Mouse (Mus musculus): ENCODE measurements around the gene Apoc4.

The Apoc4 gene

DNA sequence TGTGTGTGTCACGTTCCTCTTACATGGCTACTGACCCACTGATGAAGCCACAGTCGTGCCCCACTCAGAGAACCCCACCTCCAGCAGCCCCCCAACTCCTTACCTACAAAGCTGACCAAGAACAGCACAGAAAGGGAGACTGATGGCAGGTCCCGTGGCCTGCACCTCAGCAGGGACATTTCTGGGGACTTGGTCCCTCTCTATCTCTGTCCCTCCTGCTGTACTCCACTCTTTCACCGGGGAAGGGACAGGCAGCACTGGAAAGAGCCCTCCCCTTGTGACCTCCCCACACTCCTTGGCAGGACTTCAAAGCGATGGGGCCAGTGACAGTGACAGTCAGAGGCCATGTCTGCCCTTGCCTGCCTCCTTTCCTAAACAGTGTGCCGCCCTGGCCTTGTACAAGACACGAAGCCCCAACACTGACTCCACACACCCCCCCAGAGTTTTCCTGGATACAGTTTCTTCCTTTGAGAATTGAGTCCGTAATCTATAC is at the start of gene Apoc4, which contains the start of gene Gm44805:
Gene Apoc4, minus strand, starts transcription at position 278 of the 493 bp plus-strand sequence.
Gene Gm44805, minus strand, starts transcription at position 222 of the 493 bp plus-strand sequence.
- DNase-seq (ENCODE audit: low spot score in 2 of 2): no peak

DNA sequence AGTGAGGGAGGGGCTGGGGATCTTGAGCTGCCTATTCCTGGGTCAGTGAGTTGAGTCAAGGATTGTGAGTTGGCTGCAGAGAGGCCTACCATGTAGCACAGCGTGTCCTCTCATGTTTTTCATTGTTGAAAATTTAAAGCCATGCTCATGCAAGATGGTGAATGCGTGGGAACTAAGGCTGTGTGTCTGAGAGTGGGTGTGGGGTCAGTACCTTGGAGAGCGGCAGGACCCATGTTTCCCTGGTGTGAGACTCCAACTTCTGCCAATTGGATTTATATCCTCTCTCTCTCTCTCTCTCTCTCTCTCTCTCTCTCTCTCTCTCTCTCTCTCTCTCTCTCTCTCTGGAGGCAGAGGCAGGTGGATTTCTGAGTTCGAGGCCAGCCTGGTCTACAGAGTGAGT is 45.3 kb upstream of the Apoc4 start:
- DNase-seq (ENCODE audit: low spot score in 2 of 2): no peak

DNA sequence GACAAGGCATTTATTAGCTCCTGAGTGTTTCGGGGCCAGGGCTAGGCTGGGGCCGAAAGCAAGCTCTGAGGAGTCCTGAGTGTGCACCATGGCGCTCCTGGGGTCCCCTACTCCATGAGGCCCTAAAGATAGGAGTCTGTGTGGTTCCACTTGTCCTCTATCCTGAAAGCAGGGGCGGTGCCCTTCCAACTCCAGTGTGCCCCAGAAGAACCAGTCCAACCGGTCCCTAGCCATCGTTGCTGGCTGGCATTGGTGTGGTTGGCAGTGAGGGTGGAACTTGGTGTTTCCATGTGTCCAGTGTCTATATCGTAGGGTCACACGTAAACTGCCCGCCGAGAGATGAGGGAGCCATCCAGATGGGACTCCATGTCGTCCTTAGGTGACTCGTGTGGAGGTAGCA is 42.9 kb upstream of the Apoc4 start:
- DNase-seq (ENCODE audit: low spot score in 2 of 2): no peak

DNA sequence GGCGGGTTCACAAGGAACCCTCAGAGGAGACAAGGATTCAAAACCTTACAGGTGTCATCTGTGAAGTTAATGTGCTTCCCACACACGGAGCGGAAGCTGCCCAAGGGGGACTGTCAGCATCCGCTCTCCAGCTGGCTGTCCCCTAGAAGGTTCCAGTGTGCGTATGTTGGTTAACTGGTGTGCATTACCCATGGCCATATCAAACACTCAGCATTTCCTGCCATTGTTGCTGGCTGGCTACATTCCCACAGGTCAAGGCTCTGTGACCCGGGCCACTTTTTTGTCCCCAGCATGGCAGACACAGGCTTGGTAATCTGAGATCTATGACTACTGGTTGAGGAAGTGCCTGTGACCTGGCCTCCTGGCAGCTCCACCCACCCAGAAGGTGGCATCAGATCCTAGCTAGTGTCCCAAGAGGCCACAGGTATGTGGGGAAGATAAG is 41.5 kb upstream of the Apoc4 start:
- DNase-seq (ENCODE audit: low spot score in 2 of 2): no peak

DNA sequence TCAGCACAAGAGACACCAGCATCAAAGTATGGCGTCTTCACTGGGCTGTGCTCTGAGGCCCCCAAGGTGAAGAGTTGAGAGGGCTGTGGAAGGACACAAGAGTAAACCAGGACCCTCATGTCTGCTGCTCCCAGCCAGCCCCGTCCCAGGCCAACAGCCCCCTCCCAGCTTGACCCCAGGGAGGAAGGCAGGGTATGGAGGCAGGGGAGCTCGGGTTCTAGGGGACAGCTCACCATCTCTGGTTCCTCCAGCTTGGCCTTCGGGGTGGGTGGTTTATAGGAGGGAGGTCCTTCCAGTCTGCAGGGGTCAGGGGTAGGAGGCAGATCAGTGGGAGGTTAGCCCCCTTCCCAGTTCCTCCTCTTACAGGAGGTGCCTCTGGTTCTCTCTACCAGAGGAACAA is 37.9 kb upstream of the Apoc4 start:
- no peak for DNase-seq (ENCODE audit: low spot score in 2 of 2)

DNA sequence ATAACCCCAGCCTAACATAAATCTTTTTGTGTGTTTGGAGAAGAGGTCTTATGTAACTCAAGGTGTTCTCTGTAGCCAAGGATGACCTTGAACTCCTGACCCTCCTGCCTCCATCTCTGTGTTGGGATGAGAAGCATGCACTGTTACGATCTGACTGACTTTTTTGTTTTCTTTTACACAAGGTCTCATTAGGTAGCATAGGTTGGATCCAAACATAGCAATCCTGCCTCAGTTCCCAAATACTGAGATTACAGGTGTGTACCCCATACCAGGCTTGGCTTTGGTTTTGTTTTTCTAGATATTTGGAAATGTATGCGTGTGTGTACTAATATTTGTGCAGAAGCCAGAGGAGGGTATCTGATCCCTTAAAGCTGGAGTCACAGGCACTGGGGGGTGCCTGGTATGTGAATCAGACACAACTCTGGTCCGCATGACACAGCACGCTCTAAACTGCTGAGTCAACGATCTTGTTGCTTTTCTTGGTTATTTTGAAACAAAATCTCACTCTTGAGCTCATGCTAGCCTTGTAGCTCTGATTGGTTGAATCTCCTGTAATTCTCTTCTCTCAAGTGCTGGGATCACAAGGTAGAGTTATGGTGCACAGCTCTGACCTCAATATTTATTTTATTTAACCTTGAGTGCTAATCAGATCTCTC is 37.1 kb upstream of the Apoc4 start:
- no peak for DNase-seq (ENCODE audit: low spot score in 2 of 2)

DNA sequence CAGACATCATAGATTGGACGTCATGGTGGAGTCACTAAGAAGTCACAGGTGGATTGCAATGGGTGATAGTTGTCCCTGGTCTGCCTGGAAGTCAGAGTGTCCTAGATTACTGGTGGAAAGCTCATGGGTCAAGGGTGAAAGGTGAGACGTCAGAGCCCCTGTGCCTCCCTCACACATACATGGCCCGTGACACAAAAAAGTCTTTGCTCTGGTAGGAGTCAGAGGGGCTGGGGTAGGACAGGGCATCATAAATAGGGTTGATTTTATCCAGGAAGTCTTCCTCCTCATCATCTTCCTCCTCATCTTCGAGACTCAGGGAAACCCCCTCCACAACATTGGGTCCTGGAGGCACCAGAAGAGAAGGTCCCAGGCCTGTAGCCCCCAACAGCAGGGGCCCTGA is 36.1 kb upstream of the Apoc4 start:
- DNase-seq (ENCODE audit: low spot score in 2 of 2): no peak

DNA sequence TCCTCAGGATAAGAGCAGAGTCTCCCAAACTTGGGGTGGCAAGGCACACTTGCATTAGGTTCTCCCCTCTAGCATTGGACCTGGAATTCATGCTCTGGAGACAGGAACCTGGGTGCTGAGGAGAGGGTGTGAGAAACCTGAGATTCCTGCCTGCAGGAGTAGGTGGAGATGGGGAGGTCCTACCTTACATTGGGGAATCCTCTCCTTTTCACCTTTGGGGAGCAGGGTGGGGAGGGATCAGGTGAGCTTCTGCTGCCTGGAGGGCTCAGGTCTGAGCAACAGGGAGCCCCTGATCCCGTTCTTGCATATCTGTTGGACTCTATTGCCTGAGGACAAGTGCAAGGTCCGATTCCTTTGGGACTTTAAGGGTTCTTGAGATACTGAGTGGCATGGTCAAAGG is 35.5 kb upstream of the Apoc4 start:
- no peak for DNase-seq (ENCODE audit: low spot score in 2 of 2)

DNA sequence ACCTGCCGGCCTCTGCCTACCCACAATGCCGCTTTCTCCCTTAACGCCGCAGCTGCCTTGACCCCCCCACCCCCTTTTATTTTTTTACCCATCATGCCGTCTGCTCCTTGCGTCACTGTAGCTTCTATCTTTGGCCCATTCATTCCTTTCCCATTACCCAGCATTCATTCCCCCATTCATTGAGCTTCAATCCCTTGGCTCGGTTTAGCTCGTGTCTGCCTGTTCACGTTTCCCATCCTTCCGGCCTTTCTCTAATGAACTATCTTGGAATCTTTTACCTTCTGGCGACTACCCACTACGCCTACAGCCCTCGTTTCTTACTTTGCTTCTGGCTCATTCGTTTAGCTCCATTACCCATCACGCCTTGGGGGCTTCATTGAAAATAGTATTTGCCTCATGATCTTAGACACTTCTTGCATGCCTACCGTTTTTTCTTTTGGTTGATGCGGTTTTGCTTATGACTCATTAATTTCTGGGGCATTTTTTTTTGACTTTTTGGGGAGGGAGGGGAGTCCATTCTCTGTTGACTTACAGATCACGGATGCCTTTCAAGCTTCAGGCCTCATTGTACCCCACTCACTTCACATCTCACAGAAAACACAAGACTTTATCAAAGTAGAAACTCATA is 34.9 kb upstream of the Apoc4 start:
- no peak for DNase-seq (ENCODE audit: low spot score in 2 of 2)

DNA sequence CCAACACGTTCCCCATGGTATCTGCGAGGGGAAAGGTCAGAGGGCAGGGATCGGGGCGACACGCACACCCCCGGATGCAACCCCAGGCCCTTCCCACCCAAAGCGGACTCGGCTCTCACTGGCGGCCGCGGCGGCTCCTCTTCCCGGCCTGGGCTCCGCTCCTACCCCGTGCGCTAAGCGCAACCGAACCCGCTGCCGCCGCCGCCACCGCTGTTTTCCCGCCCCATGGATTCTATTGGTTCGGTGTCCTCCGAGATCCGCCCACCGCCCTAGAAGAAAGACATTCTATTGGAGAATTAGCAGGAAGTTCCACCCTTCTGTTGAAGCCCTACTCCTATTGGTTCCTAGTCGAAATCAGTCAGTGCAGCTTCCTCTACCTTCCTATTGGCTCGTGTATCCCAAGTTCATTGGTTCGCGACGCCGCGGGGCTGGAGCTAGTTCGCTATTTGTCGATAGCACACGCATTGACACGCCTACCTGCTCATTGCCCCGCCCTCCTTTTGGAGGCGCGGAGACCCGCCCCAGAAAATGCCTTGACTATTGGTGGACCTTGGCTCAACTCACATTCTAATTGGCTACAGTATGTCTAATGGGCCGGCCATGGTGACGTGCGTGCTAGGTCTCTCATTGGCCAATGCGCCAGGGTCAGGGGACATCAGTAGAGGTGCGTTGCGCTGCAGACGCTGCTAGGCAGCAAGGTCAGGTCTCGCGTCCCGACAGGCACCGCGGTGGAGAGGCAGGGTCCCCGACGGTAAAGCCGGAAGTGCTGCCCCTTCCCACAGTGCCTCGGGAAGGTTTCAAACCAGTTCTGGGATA is 34.2 kb upstream of the Apoc4 start, which contains the start of gene Tomm40:
Gene Tomm40, minus strand, starts transcription at position 200 of the 816 bp plus-strand sequence.
- peak; percentile 100 for DNase-seq (ENCODE audit: low spot score in 2 of 2)

DNA sequence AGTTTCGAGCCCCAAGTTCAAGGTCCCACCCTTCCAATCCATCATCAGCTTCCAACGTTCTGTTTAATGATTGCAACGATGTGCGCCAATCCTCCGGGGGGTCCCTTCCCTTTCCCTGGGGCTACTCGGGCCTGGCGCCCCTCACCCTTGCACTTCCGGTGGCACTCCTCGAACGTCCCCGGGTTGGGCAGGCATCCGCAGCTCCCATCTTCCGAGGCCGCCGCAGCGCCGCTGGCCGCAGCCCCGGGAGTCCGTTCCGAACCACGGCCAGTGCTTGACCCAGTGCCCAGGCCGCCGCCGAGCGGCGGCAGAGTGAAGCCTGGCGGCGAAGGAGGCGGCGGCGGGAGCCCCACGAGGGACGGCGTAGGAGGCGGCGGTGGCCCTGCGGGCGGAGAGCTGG is 33.6 kb upstream of the Apoc4 start:
- no peak for DNase-seq (ENCODE audit: low spot score in 2 of 2)

DNA sequence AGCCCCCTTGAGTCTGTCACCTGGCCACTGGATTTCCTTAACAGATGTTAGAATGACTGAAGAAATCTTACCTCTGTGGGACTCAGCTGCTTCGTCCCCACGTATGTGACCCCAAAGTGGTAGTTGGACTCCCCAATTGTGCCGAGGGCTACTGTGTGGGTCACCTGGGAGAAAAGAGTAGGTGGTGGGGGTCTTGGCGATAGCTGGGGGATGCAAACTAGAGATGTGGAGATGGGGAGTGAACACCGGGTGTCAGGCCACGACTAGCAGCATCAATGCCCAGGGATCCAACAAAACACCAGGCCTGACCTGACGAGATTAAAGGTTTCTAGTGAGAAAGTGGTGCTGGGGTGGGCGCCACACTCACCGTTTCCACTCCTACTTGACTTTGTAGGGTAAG is 32.3 kb upstream of the Apoc4 start:
- DNase-seq (ENCODE audit: low spot score in 2 of 2): no peak

DNA sequence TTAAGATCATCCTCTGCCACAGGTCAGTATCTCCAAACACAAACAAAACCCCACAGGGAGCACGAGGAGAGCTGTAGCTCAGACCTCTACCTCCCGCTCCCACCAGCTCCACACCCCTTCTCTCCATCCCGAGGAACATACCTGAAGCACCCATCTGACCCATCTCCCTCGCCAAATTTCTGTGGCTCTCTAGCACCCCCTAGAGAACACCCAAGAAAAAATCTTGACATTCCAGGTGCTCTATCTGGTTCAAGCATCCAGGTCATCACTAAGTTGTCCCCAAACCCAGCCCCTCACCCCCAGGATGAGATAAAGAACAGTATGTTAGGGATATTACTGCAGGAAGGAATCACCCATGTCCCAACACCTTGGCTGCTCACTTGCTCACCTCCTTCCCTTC is 31.9 kb upstream of the Apoc4 start:
- DNase-seq (ENCODE audit: low spot score in 2 of 2): no peak

DNA sequence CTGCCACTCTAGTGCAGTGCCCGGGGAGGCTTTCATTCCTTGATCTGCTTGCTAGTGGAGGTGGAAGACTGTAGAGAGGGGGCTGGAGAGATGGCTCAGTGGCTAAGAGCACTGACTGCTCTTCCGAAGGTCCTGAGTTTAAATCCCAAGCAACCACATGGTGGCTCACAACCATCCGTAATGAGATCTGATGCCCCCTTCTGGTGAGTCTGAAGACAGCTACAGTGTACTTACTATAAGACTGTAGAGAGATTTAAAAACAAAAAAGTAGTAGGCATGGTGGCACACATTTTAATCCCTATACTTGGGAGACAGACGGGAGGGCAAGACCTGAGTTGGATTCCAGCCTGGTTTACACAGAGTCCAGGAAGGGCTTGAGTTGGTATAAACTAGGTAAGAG is 31.1 kb upstream of the Apoc4 start:
- DNase-seq (ENCODE audit: low spot score in 2 of 2): no peak

DNA sequence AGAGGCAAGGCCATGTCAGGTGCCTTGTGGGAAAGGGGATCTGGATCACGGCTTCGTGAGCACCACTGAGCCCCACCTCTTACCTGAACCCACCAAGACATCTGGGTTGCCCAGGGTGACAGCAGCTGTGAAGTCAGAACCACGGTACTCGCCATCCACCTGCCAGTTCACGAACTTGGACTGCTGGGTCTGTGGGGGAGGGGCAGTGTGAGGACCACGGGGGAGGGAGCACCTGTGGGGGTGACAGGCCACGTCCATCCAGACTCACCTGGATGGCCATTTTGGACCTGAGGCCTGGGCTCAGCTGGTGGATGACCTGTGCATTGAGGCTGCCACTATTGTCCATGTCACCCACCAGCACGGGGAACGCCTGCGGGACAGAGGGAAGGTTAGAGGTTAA is 29.4 kb upstream of the Apoc4 start:
- no peak for DNase-seq (ENCODE audit: low spot score in 2 of 2)

DNA sequence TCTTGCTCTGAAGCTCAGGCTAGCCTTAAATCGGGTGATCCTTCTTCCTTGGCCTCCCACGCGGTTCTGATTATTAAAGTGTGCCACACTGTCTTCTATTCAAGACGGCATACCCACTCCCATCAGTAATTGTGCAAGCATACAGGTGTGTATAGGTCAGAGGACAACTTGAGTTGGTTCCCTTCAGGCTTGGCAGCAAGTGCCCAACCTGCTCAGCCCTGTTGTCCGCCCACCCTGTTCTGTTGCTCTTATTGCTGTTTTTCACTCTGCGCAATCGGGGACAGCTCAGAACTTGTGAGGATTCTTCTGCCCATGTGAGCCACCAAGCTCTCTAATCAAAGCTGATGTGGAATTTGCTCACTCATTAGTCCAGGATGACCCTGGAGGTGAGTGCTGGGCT is 24.0 kb upstream of the Apoc4 start:
- DNase-seq (ENCODE audit: low spot score in 2 of 2): no peak

DNA sequence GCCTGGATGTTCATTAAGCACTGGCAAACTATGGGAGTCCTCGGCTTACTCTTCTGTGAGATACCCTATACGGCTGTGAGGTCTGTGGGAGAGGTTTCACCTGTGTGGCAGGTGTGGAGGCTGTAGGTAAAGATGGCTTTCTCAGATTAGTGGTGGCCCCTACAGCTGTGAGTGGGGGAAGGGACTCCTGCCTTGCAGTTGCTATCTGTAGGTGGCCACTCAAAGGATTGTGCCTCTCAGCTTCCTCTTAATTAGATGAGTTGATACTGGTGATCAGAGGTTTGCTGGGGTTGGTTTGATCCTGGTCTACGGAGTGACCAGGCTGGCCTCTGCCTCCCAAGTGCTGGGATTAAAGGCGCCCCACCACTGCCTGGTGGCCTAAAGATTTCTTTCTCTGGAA is 23.2 kb upstream of the Apoc4 start:
- DNase-seq (ENCODE audit: low spot score in 2 of 2): no peak

DNA sequence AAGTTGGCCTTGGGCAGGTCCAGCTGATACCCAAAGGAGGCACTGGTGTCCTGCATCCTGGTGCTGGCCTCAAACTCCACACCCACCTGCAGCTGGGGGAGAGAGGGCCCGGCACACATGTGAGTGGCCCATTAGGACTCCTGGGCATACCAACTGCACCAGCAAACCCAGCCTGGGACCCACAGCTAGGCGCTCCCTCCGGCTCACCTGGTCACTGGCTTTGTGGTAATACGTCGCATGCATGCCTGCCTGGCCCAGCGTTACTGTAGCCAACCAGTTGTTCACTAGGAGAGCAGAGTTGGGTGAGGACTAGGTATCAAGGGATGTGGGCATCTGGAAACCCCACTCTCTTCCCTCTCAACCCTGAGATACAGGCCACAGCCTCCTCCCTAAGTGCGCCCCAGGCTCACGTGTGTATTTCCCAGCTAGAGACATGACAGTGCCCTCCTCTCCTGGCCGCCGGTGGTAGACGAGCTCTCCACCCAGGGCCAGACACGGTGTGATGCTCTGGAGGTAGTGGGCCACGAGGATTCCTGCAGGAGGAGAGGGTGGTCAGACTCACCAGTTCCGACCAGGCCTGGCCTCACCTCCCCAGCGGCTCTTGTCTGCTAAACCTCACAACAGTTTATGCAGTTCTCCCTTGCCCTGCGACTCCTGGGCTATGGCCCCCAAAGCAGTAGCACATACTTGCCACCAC is 21.7 kb upstream of the Apoc4 start:
- no peak for DNase-seq (ENCODE audit: low spot score in 2 of 2)

DNA sequence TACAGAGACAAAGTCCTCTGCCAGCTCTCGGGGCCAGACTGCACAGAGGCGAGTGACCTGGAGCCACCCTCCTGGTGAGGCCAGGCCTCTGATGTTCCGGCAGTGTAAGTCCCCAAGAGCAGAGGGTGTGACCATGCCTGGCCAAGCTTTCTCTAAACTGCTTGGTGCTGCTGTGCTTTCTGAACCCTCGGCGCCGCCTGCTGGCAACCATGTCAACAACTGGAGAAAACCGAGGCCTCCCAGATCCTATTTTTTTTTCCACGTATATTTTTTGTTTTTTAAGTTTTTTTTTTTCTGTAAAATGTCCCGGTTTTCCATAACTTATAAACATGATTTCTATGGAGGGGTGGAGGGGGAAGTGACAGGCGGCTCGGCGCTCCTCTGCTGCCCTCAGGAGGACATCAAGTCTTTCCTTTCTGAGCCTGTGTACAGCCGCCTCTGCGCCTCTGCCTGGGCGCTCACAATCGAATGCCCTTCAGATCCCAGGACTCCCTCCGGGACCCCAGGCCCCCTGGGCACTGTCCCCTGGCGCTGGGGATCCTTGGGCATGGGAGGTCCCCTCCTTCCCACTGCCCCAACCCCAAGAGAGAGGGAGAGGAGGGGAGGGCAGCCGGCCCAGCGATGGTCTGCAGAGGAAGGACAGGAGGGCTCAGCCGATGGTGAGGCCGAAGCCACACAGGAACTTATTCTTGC is 19.9 kb upstream of the Apoc4 start:
- DNase-seq (ENCODE audit: low spot score in 2 of 2): peak; percentile 48 to 67

DNA sequence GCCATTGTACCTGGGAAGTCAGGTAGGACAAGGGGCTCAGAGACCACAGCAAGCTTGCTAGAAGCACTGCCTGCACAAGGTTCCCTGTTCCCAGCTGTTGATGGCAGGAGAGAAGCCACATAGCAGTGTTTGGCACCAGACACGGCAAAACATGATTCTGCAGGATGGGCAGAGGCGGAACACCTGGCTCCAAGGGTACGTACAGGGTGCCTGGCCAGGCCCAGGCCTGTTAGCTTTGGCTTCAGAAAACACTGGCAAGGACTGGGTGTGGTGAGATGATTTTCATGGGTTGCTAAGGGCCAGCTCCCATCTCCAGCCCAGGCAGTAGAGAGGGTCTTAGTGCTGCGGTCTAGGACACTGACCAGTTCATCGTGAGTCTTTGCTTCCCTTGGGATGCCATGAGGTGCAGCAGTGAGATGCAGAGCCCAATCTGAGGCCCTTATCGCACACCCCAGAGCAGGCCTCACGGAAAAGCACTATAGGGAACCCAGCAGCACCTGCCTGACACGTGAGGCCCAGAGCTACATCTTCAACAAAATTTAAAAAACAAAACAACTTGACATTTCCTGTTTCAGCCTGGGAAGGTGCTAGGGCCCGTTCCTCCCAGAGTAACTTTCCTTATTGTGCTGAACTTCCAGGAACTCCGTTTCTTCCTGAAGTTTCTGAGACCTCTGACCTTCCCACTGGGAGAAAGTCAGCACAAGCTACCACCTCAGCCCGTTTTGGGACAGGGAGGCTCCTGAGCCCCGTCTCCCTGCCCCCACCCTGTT is 19.2 kb upstream of the Apoc4 start:
- DNase-seq (ENCODE audit: low spot score in 2 of 2): no peak

DNA sequence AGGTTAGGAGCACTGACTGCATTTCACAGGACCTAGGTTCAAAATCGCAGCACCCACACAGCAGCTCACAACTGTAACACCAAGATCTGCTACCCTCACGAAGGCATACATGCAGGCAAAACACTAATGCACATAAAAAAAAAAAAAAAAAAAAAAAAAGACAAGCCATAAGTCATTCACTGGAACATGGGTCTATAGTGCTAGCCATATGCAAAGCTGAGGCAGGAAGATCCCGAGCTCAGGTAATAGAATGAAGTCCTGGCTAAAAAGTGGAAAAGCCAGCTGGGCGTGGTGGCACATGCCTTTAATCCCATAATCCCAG is 18.5 kb upstream of the Apoc4 start:
- no peak for DNase-seq (ENCODE audit: low spot score in 2 of 2)

All from right cerebral cortex, postnatal 36 days (tissue).